Mouse (Mus musculus) liver, postnatal 0 days (tissue): Measurements from ENCODE around the gene Golga7b. TPM values are rescaled to one million over a fixed set of nuclear protein-coding genes. Genes with fewer than 3 reads are reported as not detected.

Experiments
- ATAC-seq: fragments of 200-750 bp; cut with Nextera tagmentation; 2 replicates; pipeline ENCODE4 v1.8.0; 2017; ENCODE audit warnings: mild to moderate bottlenecking, moderate library complexity
- DNase-seq: peaks from one replicate; pipeline ENCODE4 v3.0.0-alpha.2; 2016
- H3K27ac ChIP-seq: fragments of 300-500 bp; sonication (generic); 2 replicates; pipeline ENCODE4 v1.5.1; 2014; ENCODE audit warnings: antibody characterized with exemption, moderate library complexity, mild to moderate bottlenecking, low read depth
- H3K27me3 ChIP-seq: fragments of 300-500 bp; sonication (generic); 2 replicates; pipeline ENCODE4 v1.6.1; 2014; ENCODE audit warnings: low read length, control low read depth, mixed read lengths; ENCODE audit not compliant: insufficient read depth
- H3K36me3 ChIP-seq: fragments of 300-500 bp; sonication (generic); replicated peaks from 2 replicates; pipeline ENCODE4 v1.6.1; 2014; ENCODE audit warnings: mild to moderate bottlenecking, control low read depth, low read length, moderate library complexity, mixed read lengths; ENCODE audit not compliant: insufficient read depth
- H3K4me1 ChIP-seq: fragments of 300-500 bp; sonication (generic); 2 replicates; pipeline ENCODE4 v1.6.1; 2014; ENCODE audit warnings: antibody characterized with exemption, mild to moderate bottlenecking, control low read depth; ENCODE audit not compliant: insufficient read depth
- H3K4me2 ChIP-seq: fragments of 300-500 bp; sonication (generic); 2 replicates; pipeline ENCODE4 v1.6.1; 2014; ENCODE audit warnings: low read depth, mild to moderate bottlenecking, low read length, moderate library complexity, mixed read lengths
- H3K4me3 ChIP-seq: fragments of 300-500 bp; sonication (generic); 2 replicates; pipeline ENCODE4 v1.5.1; 2014; ENCODE audit warnings: low read depth, low read length
- H3K9ac ChIP-seq: fragments of 300-500 bp; sonication (generic); replicated peaks from 2 replicates; pipeline ENCODE4 v1.6.1; 2014; ENCODE audit warnings: mild to moderate bottlenecking, moderate library complexity
- H3K9me3 ChIP-seq: fragments of 300-500 bp; sonication (generic); 2 replicates; pipeline ENCODE4 v1.6.1; 2016; ENCODE audit warnings: mild to moderate bottlenecking, control low read depth, low read length, mixed read lengths
- CTCF ChIP-seq: sonication (generic); IDR thresholded peaks from 2 replicates; pipeline ENCODE4 v1.5.1; 2016; ENCODE audit warnings: antibody characterized with exemption, low read depth
- EP300 ChIP-seq: IDR thresholded peaks from 2 replicates; pipeline ENCODE4 v1.6.1; 2016; ENCODE audit warnings: antibody characterized with exemption, low read depth, mild to moderate bottlenecking
- WGBS: fragments of 180-500 bp; shearing (Covaris S2); extraction: QIAGEN DNeasy Blood & Tissue Kit; methylation state at CpG from one replicate; pipeline ENCODE4 v1.1.7; 2014; ENCODE audit not compliant: insufficient replicate concordance; 5-methylcytosine and 5-hydroxymethylcytosine counted together
- polyA plus RNA-seq: library from polyadenylated mRNA; unstranded; fragments of >200 nt; fragmentation: Nextera tagmentation; extraction: Ambion mirVana; gene quantifications from 2 replicates; pipeline ENCODE4 v1.2.1, GENCODE M21; 2015

Golga7b gene
- polyA plus RNA-seq, 1 experiment from 2014 or later, result not detected

GRCm38 (mm10) chr19:42243401-42243800 lies 4.0 kb upstream of the Golga7b start:
- Histone ChIP-seq H3K27me3 (no peaks in the 10 kb centered on the region), H3K9me3 (no peaks in the 10 kb centered on the region), H3K9ac (no peak overlapping the region), H3K36me3 (no peaks in the 10 kb centered on the region), H3K27ac (no peak overlapping the region), H3K4me1 (no peaks in the 10 kb centered on the region), H3K4me3 (no peak overlapping the region), H3K4me2 (no peak overlapping the region)
- no peak for ATAC-seq
- DNase-seq, result no peak
- 51% methylated on average over 3 of the region's 3 CpGs for WGBS
- TF ChIP-seq EP300 (no peak), CTCF (no peak)

GRCm38 (mm10) chr19:42246626-42247025 lies 748 bp upstream of the Golga7b start:
- ATAC-seq, result no peak
- H3K4me2 ChIP-seq, result no peak overlapping the region
- 27% methylated on average over 5 of the region's 5 CpGs for WGBS
- DNase-seq, result no peak
- no peaks in the 10 kb centered on the region for H3K9me3 ChIP-seq
- no peak overlapping the region for H3K4me3 ChIP-seq
- H3K4me1 ChIP-seq, result no peaks in the 10 kb centered on the region
- no peak for TF ChIP-seq EP300
- TF ChIP-seq CTCF, result no peak
- no peaks in the 10 kb centered on the region for H3K27me3 ChIP-seq
- H3K9ac ChIP-seq, result no peak overlapping the region
- no peaks in the 10 kb centered on the region for H3K36me3 ChIP-seq
- no peak overlapping the region for H3K27ac ChIP-seq

- ATAC-seq (no peak), DNase-seq (no peak)
- no peak overlapping the region for H3K4me2 ChIP-seq
- no peaks in the 10 kb centered on the region for H3K36me3 ChIP-seq
- H3K27me3 ChIP-seq, result peaks cover 8% of the 10 kb centered on the region
- no peak overlapping the region for H3K4me3 ChIP-seq
- H3K9me3 ChIP-seq, result no peaks in the 10 kb centered on the region
- H3K27ac ChIP-seq, result no peak overlapping the region
- H3K9ac ChIP-seq, result no peak overlapping the region
- WGBS, result 55% methylated on average over 11 of the region's 11 CpGs
- TF ChIP-seq EP300 (no peak), CTCF (no peak)
- H3K4me1 ChIP-seq, result no peaks in the 10 kb centered on the region
Observed at GRCm38 (mm10) chr19:42249976-42250914, 2.9 kb downstream of the Golga7b start.

- ATAC-seq, result no peak
- WGBS, result 2% methylated on average over 7 of the region's 23 CpGs
- no peaks in the 10 kb centered on the region for H3K36me3 ChIP-seq
- no peaks in the 10 kb centered on the region for H3K9me3 ChIP-seq
- DNase-seq, result no peak
- peak overlapping the region; percentile 13; the same call in 1 of the 2 replicates for H3K4me3 ChIP-seq
- H3K27me3 ChIP-seq, result peaks cover 21% of the 10 kb centered on the region
- 0 out of 2 replicates have a peak, but pooled peaks cover 2% of the 10 kb centered on the region for H3K4me1 ChIP-seq
- no peak overlapping the region for H3K9ac ChIP-seq
- TF ChIP-seq CTCF (no peak), EP300 (no peak)
- peak overlapping the region; percentile 22 for H3K4me2 ChIP-seq
- no peak overlapping the region for H3K27ac ChIP-seq
Observed at GRCm38 (mm10) chr19:42255438-42255783, 8.0 kb downstream of the Golga7b start.

GRCm38 (mm10) chr19:42255784-42256610 lies 8.6 kb downstream of the Golga7b start:
- no peaks in the 10 kb centered on the region for H3K36me3 ChIP-seq
- H3K4me1 ChIP-seq, result 0 out of 2 replicates have a peak, but pooled peaks cover 2% of the 10 kb centered on the region
- peaks cover 21% of the 10 kb centered on the region for H3K27me3 ChIP-seq
- H3K9ac ChIP-seq, result no peak overlapping the region
- no peak for TF ChIP-seq CTCF
- no peak for TF ChIP-seq EP300
- peak; percentile 84 for DNase-seq
- H3K4me2 ChIP-seq, result peak overlapping the region; percentile 22
- WGBS, result 5% methylated on average over 32 of the region's 42 CpGs
- H3K9me3 ChIP-seq, result no peaks in the 10 kb centered on the region
- ATAC-seq, result peak; percentile 63
- peak overlapping the region; percentile 13; the same call in 1 of the 2 replicates for H3K4me3 ChIP-seq
- H3K27ac ChIP-seq, result no peak overlapping the region
